Mouse (Mus musculus): ENCODE data around the gene Prkar1b. TPM values are rescaled to one million over a fixed set of nuclear protein-coding genes. Genes with fewer than 3 reads are reported as not detected.

Gene Prkar1b
- polyA plus RNA-seq, 1 experiment from 2014 or later, result 5.3 TPM

DNA sequence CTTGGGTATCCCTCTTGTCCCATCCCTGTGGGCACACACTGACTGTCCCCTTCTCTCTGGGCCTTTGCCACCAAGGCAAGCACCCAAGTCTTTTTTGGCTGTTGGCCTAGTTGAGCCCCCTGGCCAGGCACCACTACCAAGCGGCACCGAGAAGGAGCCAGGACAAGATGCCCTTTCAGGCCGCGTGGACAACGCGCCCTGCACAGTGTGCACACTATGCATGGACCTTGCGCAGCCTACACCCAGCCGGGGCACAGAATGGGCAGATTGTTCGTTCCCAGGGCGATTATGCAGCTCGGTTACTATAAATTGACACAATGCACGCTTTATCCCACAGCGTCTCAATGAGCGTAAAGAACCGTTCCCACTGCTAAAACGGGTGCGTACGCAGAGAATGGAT, 98.5 kb downstream of the Prkar1b start:
- Histone ChIP-seq H3K4me1 (ENCODE audit: control insufficient read depth, insufficient read depth, low read length) (peaks cover 6% of the 10 kb centered on the region), H3K27ac (ENCODE audit: low read depth, low read length) (no peak overlapping the region), H3K9me3 (replicated peaks; ENCODE audit: control insufficient read depth, low read length) (no peaks in the 10 kb centered on the region), H3K4me2 (no peak overlapping the region), H3K9ac (ENCODE audit: low read depth, low read length) (no peak overlapping the region), H3K27me3 (ENCODE audit: control insufficient read depth, insufficient read depth, low read length) (0 out of 2 replicates have a peak, but pooled peaks cover 2% of the 10 kb centered on the region), H3K4me3 (ENCODE audit: low read depth, low read length) (no peak overlapping the region), H3K36me3 (ENCODE audit: control insufficient read depth, insufficient read depth, low read length) (no peaks in the 10 kb centered on the region)
- no peak for ATAC-seq (replicated peaks; ENCODE audit: insufficient number of reproducible peaks, low FRiP score, low TSS enrichment)
- 89% methylated on average over 18 of the region's 18 CpGs for WGBS (ENCODE audit: insufficient replicate concordance)

- no peaks in the 10 kb centered on the region for H3K4me1 ChIP-seq (ENCODE audit: control insufficient read depth, insufficient read depth, low read length)
- no peak overlapping the region for H3K4me3 ChIP-seq (ENCODE audit: low read depth, low read length)
- no peaks in the 10 kb centered on the region for H3K36me3 ChIP-seq (ENCODE audit: control insufficient read depth, insufficient read depth, low read length)
- no peak overlapping the region for H3K27ac ChIP-seq (ENCODE audit: low read depth, low read length)
- no peak overlapping the region for H3K4me2 ChIP-seq
- 0 out of 2 replicates have a peak, but pooled peaks cover 2% of the 10 kb centered on the region for H3K27me3 ChIP-seq (ENCODE audit: control insufficient read depth, insufficient read depth, low read length)
- no peak overlapping the region for H3K9ac ChIP-seq (ENCODE audit: low read depth, low read length)
- H3K9me3 ChIP-seq (replicated peaks; ENCODE audit: control insufficient read depth, low read length), result no peaks in the 10 kb centered on the region
- 56% methylated on average over 7 of the region's 7 CpGs for WGBS (ENCODE audit: insufficient replicate concordance)
- no peak for ATAC-seq (replicated peaks; ENCODE audit: insufficient number of reproducible peaks, low FRiP score, low TSS enrichment)
These were observed 100.4 kb downstream of the Prkar1b start for GRCm38 (mm10) chr5:139049367-139049766.

GRCm38 (mm10) chr5:139047171-139047570, 102.6 kb downstream of the Prkar1b start:
- Histone ChIP-seq H3K36me3 (ENCODE audit: control insufficient read depth, insufficient read depth, low read length) (no peaks in the 10 kb centered on the region), H3K27me3 (ENCODE audit: control insufficient read depth, insufficient read depth, low read length) (peaks cover 3% of the 10 kb centered on the region; the same call in 1 of the 2 replicates), H3K4me2 (no peak overlapping the region), H3K4me3 (ENCODE audit: low read depth, low read length) (no peak overlapping the region), H3K4me1 (ENCODE audit: control insufficient read depth, insufficient read depth, low read length) (no peaks in the 10 kb centered on the region), H3K9me3 (replicated peaks; ENCODE audit: control insufficient read depth, low read length) (no peaks in the 10 kb centered on the region), H3K27ac (ENCODE audit: low read depth, low read length) (no peak overlapping the region), H3K9ac (ENCODE audit: low read depth, low read length) (no peak overlapping the region)
- WGBS (ENCODE audit: insufficient replicate concordance), result 57% methylated on average over 2 of the region's 2 CpGs
- ATAC-seq (replicated peaks; ENCODE audit: insufficient number of reproducible peaks, low FRiP score, low TSS enrichment), result no peak

- Histone ChIP-seq H3K9me3 (replicated peaks; ENCODE audit: control insufficient read depth, low read length) (no peaks in the 10 kb centered on the region), H3K9ac (ENCODE audit: low read depth, low read length) (no peak overlapping the region), H3K4me2 (no peak overlapping the region), H3K4me1 (ENCODE audit: control insufficient read depth, insufficient read depth, low read length) (no peaks in the 10 kb centered on the region), H3K27me3 (ENCODE audit: control insufficient read depth, insufficient read depth, low read length) (peaks cover 5% of the 10 kb centered on the region; the same call in 1 of the 2 replicates), H3K27ac (ENCODE audit: low read depth, low read length) (no peak overlapping the region), H3K36me3 (ENCODE audit: control insufficient read depth, insufficient read depth, low read length) (no peaks in the 10 kb centered on the region), H3K4me3 (ENCODE audit: low read depth, low read length) (no peak overlapping the region)
- 47% methylated on average over 5 of the region's 5 CpGs for WGBS (ENCODE audit: insufficient replicate concordance)
- ATAC-seq (replicated peaks; ENCODE audit: insufficient number of reproducible peaks, low FRiP score, low TSS enrichment), result no peak
These were observed 103.2 kb downstream of the Prkar1b start for GRCm38 (mm10) chr5:139046636-139047035.

GRCm38 (mm10) chr5:139043546-139043945, 106.3 kb downstream of the Prkar1b start:
- no peaks in the 10 kb centered on the region for H3K4me1 ChIP-seq (ENCODE audit: control insufficient read depth, insufficient read depth, low read length)
- H3K4me3 ChIP-seq (ENCODE audit: low read depth, low read length), result no peak overlapping the region
- H3K9me3 ChIP-seq (replicated peaks; ENCODE audit: control insufficient read depth, low read length), result no peaks in the 10 kb centered on the region
- no peak for ATAC-seq (replicated peaks; ENCODE audit: insufficient number of reproducible peaks, low FRiP score, low TSS enrichment)
- WGBS (ENCODE audit: insufficient replicate concordance), result 42% methylated on average over 4 of the region's 4 CpGs
- peaks cover 3% of the 10 kb centered on the region; the same call in 1 of the 2 replicates for H3K27me3 ChIP-seq (ENCODE audit: control insufficient read depth, insufficient read depth, low read length)
- H3K27ac ChIP-seq (ENCODE audit: low read depth, low read length), result no peak overlapping the region
- H3K9ac ChIP-seq (ENCODE audit: low read depth, low read length), result no peak overlapping the region
- no peaks in the 10 kb centered on the region for H3K36me3 ChIP-seq (ENCODE audit: control insufficient read depth, insufficient read depth, low read length)
- no peak overlapping the region for H3K4me2 ChIP-seq

DNA sequence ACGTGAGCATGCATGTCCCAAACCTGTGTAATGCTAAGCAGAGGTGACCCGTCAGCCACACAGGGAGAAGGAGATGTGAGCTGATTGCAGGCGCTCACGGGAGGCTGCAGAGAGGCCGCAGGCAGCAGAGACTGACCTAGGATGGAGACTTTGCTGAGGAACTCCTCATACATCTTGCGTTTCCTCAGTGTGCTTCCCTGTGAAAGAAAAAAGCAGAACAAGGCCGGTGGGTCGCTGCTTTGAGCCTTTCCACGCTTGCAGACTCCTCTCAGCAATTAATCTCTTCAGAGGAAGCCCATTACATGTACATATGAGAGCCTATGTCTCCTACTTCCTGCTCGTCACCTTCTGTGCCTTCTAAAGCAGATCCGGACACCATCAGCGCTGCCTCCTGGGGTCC, 107.5 kb downstream of the Prkar1b start:
- Histone ChIP-seq H3K9ac (ENCODE audit: low read depth, low read length) (no peak overlapping the region), H3K27me3 (ENCODE audit: control insufficient read depth, insufficient read depth, low read length) (peaks cover 3% of the 10 kb centered on the region; the same call in 1 of the 2 replicates), H3K9me3 (replicated peaks; ENCODE audit: control insufficient read depth, low read length) (no peaks in the 10 kb centered on the region), H3K4me3 (ENCODE audit: low read depth, low read length) (no peak overlapping the region), H3K27ac (ENCODE audit: low read depth, low read length) (no peak overlapping the region), H3K4me2 (no peak overlapping the region), H3K36me3 (ENCODE audit: control insufficient read depth, insufficient read depth, low read length) (no peaks in the 10 kb centered on the region), H3K4me1 (ENCODE audit: control insufficient read depth, insufficient read depth, low read length) (no peaks in the 10 kb centered on the region)
- WGBS (ENCODE audit: insufficient replicate concordance), result 75% methylated on average over 12 of the region's 12 CpGs
- no peak for ATAC-seq (replicated peaks; ENCODE audit: insufficient number of reproducible peaks, low FRiP score, low TSS enrichment)

- H3K4me2 ChIP-seq, result no peak overlapping the region
- no peak for ATAC-seq (replicated peaks; ENCODE audit: insufficient number of reproducible peaks, low FRiP score, low TSS enrichment)
- no peak overlapping the region for H3K9ac ChIP-seq (ENCODE audit: low read depth, low read length)
- no peaks in the 10 kb centered on the region for H3K36me3 ChIP-seq (ENCODE audit: control insufficient read depth, insufficient read depth, low read length)
- H3K9me3 ChIP-seq (replicated peaks; ENCODE audit: control insufficient read depth, low read length), result no peaks in the 10 kb centered on the region
- H3K27ac ChIP-seq (ENCODE audit: low read depth, low read length), result no peak overlapping the region
- no peaks in the 10 kb centered on the region for H3K27me3 ChIP-seq (ENCODE audit: control insufficient read depth, insufficient read depth, low read length)
- WGBS (ENCODE audit: insufficient replicate concordance), result 64% methylated on average over 2 of the region's 2 CpGs
- no peak overlapping the region for H3K4me3 ChIP-seq (ENCODE audit: low read depth, low read length)
- H3K4me1 ChIP-seq (ENCODE audit: control insufficient read depth, insufficient read depth, low read length), result peaks cover 18% of the 10 kb centered on the region
These were observed 114.6 kb downstream of the Prkar1b start for GRCm38 (mm10) chr5:139035171-139035570.

DNA sequence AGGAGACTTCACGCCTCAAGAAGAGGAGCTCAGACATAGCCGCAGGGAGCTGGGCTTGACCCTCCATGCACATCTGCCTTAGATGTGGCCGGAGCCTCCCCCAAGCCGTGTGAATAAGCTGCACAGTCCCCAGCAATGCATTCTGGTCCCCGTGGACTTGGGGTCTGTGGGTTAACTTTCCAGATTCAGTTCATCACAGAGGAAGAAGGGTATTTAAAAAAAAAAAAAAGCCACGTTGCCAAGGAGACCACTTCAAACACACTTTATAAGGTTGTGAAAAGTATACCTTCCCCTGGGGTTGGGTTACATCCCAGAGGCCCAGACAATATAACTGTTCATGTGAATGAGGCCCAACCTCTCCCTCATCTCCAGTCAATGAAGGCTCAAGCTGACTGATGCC, 115.1 kb downstream of the Prkar1b start:
- no peak for ATAC-seq (replicated peaks; ENCODE audit: insufficient number of reproducible peaks, low FRiP score, low TSS enrichment)
- WGBS (ENCODE audit: insufficient replicate concordance), result 53% methylated on average over 6 of the region's 6 CpGs
- no peak overlapping the region for H3K27ac ChIP-seq (ENCODE audit: low read depth, low read length)

More for the DNA sequence above, 115.1 kb downstream of the Prkar1b start:
- Histone ChIP-seq H3K4me1 (ENCODE audit: control insufficient read depth, insufficient read depth, low read length) (peaks cover 20% of the 10 kb centered on the region), H3K27me3 (ENCODE audit: control insufficient read depth, insufficient read depth, low read length) (no peaks in the 10 kb centered on the region), H3K9me3 (replicated peaks; ENCODE audit: control insufficient read depth, low read length) (no peaks in the 10 kb centered on the region), H3K9ac (ENCODE audit: low read depth, low read length) (no peak overlapping the region), H3K4me3 (ENCODE audit: low read depth, low read length) (no peak overlapping the region), H3K4me2 (no peak overlapping the region), H3K36me3 (ENCODE audit: control insufficient read depth, insufficient read depth, low read length) (no peaks in the 10 kb centered on the region)

All from heart, embryonic 11.5 days (tissue).